Mouse (Mus musculus) brain, embryonic 18.5 days (tissue): ENCODE results near the gene Bcas1.

Source experiments
- DNase-seq: peaks from one replicate; pipeline ENCODE4 v3.0.0-alpha.2; 2012; ENCODE audit warnings: low read depth, low spot score

The Bcas1 gene

GRCm38 (mm10) chr2:170310988-170311359 lies 116.7 kb downstream of the Bcas1 start:
- no peak for DNase-seq

- DNase-seq, result no peak
Observed at GRCm38 (mm10) chr2:170310310-170310987, 117.2 kb downstream of the Bcas1 start.

GRCm38 (mm10) chr2:170308966-170309365 lies 118.7 kb downstream of the Bcas1 start:
- no peak for DNase-seq

GRCm38 (mm10) chr2:170308033-170308820 lies 119.4 kb downstream of the Bcas1 start:
- no peak for DNase-seq

- DNase-seq, result no peak
Observed at GRCm38 (mm10) chr2:170307589-170308021, 120.0 kb downstream of the Bcas1 start.

GRCm38 (mm10) chr2:170306637-170307320 lies 120.9 kb downstream of the Bcas1 start:
- DNase-seq, result no peak

- DNase-seq, result no peak
Observed at GRCm38 (mm10) chr2:170304766-170305165, 122.9 kb downstream of the Bcas1 start.

- no peak for DNase-seq
Observed at GRCm38 (mm10) chr2:170303595-170303994, 124.0 kb downstream of the Bcas1 start.

- no peak for DNase-seq
Observed at GRCm38 (mm10) chr2:170302825-170303224, 124.8 kb downstream of the Bcas1 start.
